Mouse (Mus musculus) forebrain, postnatal 0 days (tissue): ENCODE measurements around the gene C9. TPM values are rescaled to one million over a fixed set of nuclear protein-coding genes. Genes with fewer than 3 reads are reported as not detected.

Source experiments
- ATAC-seq: fragments of 200-750 bp; cut with Nextera tagmentation; 2 replicates; pipeline ENCODE4 v1.8.0; 2017; ENCODE audit warnings: mild to moderate bottlenecking, moderate library complexity
- DNase-seq: peaks from one replicate; pipeline ENCODE4 v3.0.0-alpha.2; 2015
- H3K27ac ChIP-seq: fragments of 300-500 bp; sonication (generic); 2 replicates; pipeline ENCODE4 v1.5.1; 2014; ENCODE audit warnings: low read depth, mild to moderate bottlenecking, antibody characterized with exemption, low read length, moderate library complexity, mixed read lengths
- H3K27me3 ChIP-seq: fragments of 300-500 bp; sonication (generic); 2 replicates; pipeline ENCODE4 v1.6.1; 2014; ENCODE audit warnings: mild to moderate bottlenecking, low read length, mixed read lengths; ENCODE audit not compliant: insufficient read depth
- H3K36me3 ChIP-seq: fragments of 300-500 bp; sonication (generic); 2 replicates; pipeline ENCODE4 v1.6.1; 2014; ENCODE audit warnings: mild to moderate bottlenecking, moderate library complexity; ENCODE audit not compliant: insufficient read depth
- H3K4me1 ChIP-seq: fragments of 300-500 bp; sonication (generic); 2 replicates; pipeline ENCODE4 v1.6.1; 2014; ENCODE audit warnings: antibody characterized with exemption; ENCODE audit not compliant: insufficient read depth
- H3K4me2 ChIP-seq: fragments of 300-500 bp; sonication (generic); 2 replicates; pipeline ENCODE4 v1.6.1; 2014; ENCODE audit warnings: low read depth, mild to moderate bottlenecking, moderate library complexity
- H3K4me3 ChIP-seq: fragments of 300-500 bp; sonication (generic); 2 replicates; pipeline ENCODE4 v1.5.1; 2014; ENCODE audit warnings: low read depth, low read length, mixed read lengths
- H3K9ac ChIP-seq: fragments of 300-500 bp; sonication (generic); 2 replicates; pipeline ENCODE4 v1.6.1; 2014; ENCODE audit warnings: mild to moderate bottlenecking
- H3K9me3 ChIP-seq: fragments of 300-500 bp; sonication (generic); 2 replicates; pipeline ENCODE4 v1.6.1; 2016; ENCODE audit warnings: low read length
- CTCF ChIP-seq: sonication (generic); IDR thresholded peaks from 2 replicates; pipeline ENCODE4 v1.5.1; 2016; ENCODE audit warnings: antibody characterized with exemption, control low read depth, low read depth
- WGBS: fragments of 180-500 bp; shearing (Covaris S2); extraction: QIAGEN DNeasy Blood & Tissue Kit; methylation state at CpG from one replicate; pipeline ENCODE4 v1.1.7; 2014; 5-methylcytosine and 5-hydroxymethylcytosine counted together
- polyA plus RNA-seq: library from polyadenylated mRNA; unstranded; fragments of >200 nt; fragmentation: Nextera tagmentation; extraction: Ambion mirVana; gene quantifications from 2 replicates; pipeline ENCODE4 v1.2.1, GENCODE M21; 2015
- total RNA-seq: library from RNA; depleted of rRNA; stranded (reverse); fragments of >200 nt; gene quantifications from 2 replicates; pipeline ENCODE4 v1.2.3, GENCODE M21; 2014; rRNA removed

C9 gene
- total RNA-seq: not detected in 2 replicates
- polyA plus RNA-seq: not detected in 2 replicates

GRCm38 (mm10) chr15:6445135-6445534, at the start of gene C9:
TSS of gene C9 (plus strand) at chr15:6445327.
- DNase-seq: no peak

GRCm38 (mm10) chr15:6398211-6398610, 46.9 kb upstream of the C9 start:
- no peak for DNase-seq
- 88% methylated on average over 4 of the region's 4 CpGs for WGBS
- H3K4me2 ChIP-seq: no peak overlapping the region
- no peak overlapping the region for H3K27ac ChIP-seq
- H3K9me3 ChIP-seq: no peaks in the 10 kb centered on the region
- no peak for TF ChIP-seq CTCF
- no peaks in the 10 kb centered on the region for H3K36me3 ChIP-seq
- H3K27me3 ChIP-seq: no peaks in the 10 kb centered on the region
- no peak overlapping the region for H3K9ac ChIP-seq
- no peak for ATAC-seq
- H3K4me3 ChIP-seq: no peak overlapping the region
- no peaks in the 10 kb centered on the region for H3K4me1 ChIP-seq

More at GRCm38 (mm10) chr15:6445135-6445534, at the start of gene C9:
- 82% methylated on average over 2 of the region's 2 CpGs for WGBS
- Histone ChIP-seq H3K9ac (no peak within 1 kb of the TSS), H3K4me3 (no peak within 1 kb of the TSS), H3K9me3 (no peaks in the 10 kb centered on the region), H3K27ac (no peak within 1 kb of the TSS), H3K4me2 (no peak within 1 kb of the TSS), H3K36me3 (no peaks in the 10 kb centered on the region), H3K4me1 (no peaks in the 10 kb centered on the region), H3K27me3 (no peaks in the 10 kb centered on the region)
- ATAC-seq: no peak
- no peak for TF ChIP-seq CTCF

DNA sequence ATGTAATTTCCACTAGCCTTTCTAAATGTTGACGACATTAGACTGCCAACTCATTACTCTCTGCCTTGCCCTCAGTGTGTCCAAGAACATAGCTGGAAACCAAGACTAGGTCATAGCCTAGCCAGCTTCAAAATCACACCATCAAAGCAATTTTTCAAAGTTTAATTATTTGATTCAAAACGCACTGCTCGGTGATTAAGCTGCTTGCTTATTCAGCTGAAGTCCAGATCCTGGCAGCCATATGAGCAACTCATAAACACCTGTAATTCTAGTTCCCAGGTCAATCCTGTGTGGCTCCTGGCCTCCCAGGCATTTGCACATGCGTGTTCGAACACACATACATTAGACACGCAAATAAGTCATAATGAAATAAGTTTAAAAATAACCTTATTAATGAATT, 46.2 kb upstream of the C9 start:
- no peak for TF ChIP-seq CTCF
- Histone ChIP-seq H3K4me1 (no peaks in the 10 kb centered on the region), H3K9ac (no peak overlapping the region), H3K36me3 (no peaks in the 10 kb centered on the region), H3K4me2 (no peak overlapping the region), H3K27me3 (no peaks in the 10 kb centered on the region), H3K4me3 (no peak overlapping the region), H3K27ac (no peak overlapping the region), H3K9me3 (no peaks in the 10 kb centered on the region)
- no peak for ATAC-seq
- DNase-seq: no peak
- 87% methylated on average over 6 of the region's 6 CpGs for WGBS

DNA sequence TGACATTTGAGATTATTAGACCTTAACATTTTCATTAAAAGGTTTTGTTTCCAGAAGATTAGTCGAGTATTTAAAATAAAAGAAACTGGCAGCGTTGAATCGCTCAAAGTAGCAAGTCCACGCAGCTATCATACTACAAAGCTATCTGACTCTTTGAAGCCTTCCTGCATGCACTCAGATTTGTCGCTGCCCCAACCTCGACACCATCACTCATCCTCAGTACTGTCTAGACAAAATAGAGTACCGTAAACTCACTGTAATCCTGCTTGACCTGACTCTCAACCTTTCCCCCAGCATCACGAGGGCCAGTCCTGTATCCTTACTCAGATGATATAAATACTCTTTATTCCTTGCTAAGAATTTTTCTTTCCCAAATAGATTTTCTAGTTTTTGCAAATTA, 45.0 kb upstream of the C9 start:
- Histone ChIP-seq H3K4me1 (no peaks in the 10 kb centered on the region), H3K4me2 (no peak overlapping the region), H3K36me3 (no peaks in the 10 kb centered on the region), H3K9ac (no peak overlapping the region), H3K4me3 (no peak overlapping the region), H3K27me3 (no peaks in the 10 kb centered on the region), H3K9me3 (no peaks in the 10 kb centered on the region), H3K27ac (no peak overlapping the region)
- no peak for ATAC-seq
- WGBS: 86% methylated on average over 8 of the region's 8 CpGs
- no peak for TF ChIP-seq CTCF
- DNase-seq: no peak

GRCm38 (mm10) chr15:6402433-6402832, 42.7 kb upstream of the C9 start:
- Histone ChIP-seq H3K27ac (no peak overlapping the region), H3K9ac (no peak overlapping the region), H3K36me3 (no peaks in the 10 kb centered on the region), H3K4me3 (no peak overlapping the region), H3K4me1 (no peaks in the 10 kb centered on the region), H3K27me3 (no peaks in the 10 kb centered on the region), H3K4me2 (no peak overlapping the region), H3K9me3 (no peaks in the 10 kb centered on the region)
- TF ChIP-seq CTCF: no peak
- 86% methylated on average over 2 of the region's 2 CpGs for WGBS
- DNase-seq: no peak
- ATAC-seq: no peak

DNA sequence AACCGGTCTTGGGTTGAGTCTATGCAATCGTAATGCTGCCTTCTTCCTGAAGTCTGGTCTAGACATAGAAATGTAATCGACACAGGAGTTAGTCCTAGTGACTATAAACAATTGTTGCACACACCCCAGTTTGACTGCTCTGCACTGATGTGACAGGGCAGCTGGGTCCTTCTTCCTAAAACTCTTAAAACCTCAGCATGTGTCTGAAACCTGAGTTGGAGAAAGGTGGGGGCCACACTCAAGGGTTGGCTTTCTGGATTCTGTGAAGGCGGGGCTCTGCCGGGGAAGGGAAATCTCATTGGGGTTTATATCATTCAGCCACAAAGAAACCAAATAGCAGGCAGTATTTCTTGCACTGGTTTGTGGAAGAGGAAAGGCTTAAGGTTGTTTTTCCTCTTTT, 41.0 kb upstream of the C9 start:
- Histone ChIP-seq H3K9ac (no peak overlapping the region), H3K4me3 (no peak overlapping the region), H3K27ac (no peak overlapping the region), H3K9me3 (no peaks in the 10 kb centered on the region), H3K4me1 (no peaks in the 10 kb centered on the region), H3K4me2 (no peak overlapping the region), H3K36me3 (no peaks in the 10 kb centered on the region), H3K27me3 (no peaks in the 10 kb centered on the region)
- no peak for TF ChIP-seq CTCF
- WGBS: 86% methylated on average over 5 of the region's 5 CpGs
- no peak for DNase-seq
- ATAC-seq: no peak

DNA sequence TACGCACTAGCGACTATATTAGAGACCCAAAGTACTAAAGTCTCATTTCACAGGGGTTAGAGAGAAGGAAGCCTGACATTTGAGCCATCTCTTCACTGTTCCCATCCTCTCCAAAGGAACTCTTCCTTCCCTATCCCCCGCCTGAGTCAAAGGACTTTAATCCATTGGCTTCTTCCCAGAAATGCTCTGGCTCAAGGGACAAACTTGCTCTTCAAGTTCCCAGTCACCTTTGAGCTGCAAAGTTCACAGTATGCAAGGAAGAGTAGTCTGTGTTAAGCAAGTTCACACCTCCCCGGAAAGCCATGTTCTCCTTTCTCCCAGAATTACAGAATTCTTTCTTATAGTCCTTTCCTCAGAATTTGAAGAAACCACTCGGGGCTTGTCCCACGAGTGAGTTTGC, 38.4 kb upstream of the C9 start:
- Histone ChIP-seq H3K9me3 (no peaks in the 10 kb centered on the region), H3K27me3 (no peaks in the 10 kb centered on the region), H3K36me3 (no peaks in the 10 kb centered on the region), H3K4me3 (no peak overlapping the region), H3K27ac (no peak overlapping the region), H3K9ac (no peak overlapping the region), H3K4me1 (no peaks in the 10 kb centered on the region), H3K4me2 (no peak overlapping the region)
- no peak for TF ChIP-seq CTCF
- ATAC-seq (no peak), DNase-seq (no peak)
- 87% methylated on average over 6 of the region's 6 CpGs for WGBS

DNA sequence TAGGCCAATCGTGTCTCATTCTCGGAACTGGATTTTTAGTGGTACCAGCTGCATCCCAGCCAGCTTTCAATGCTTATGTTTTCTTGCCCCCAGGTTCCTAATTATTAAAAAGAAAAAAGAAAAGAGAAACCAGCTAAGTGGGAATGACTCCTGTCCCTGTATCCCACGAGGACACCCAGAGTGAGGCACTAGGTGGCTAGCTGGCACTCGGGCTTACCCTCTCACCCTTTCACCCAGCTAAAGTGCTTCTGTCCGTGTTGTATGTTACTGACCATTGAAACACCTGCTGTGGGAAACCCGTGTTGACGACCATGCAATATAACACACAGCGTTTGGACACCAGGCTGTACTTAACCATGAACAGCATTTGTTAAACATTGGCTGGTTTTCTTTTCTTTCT, 36.1 kb upstream of the C9 start:
- H3K27me3 ChIP-seq: no peaks in the 10 kb centered on the region
- no peak for TF ChIP-seq CTCF
- WGBS: 88% methylated on average over 8 of the region's 8 CpGs
- H3K4me2 ChIP-seq: no peak overlapping the region
- H3K36me3 ChIP-seq: no peaks in the 10 kb centered on the region
- H3K4me3 ChIP-seq: no peak overlapping the region
- no peak overlapping the region for H3K27ac ChIP-seq
- no peak overlapping the region for H3K9ac ChIP-seq
- DNase-seq: no peak
- ATAC-seq: no peak
- no peaks in the 10 kb centered on the region for H3K9me3 ChIP-seq
- no peaks in the 10 kb centered on the region for H3K4me1 ChIP-seq
